Mouse (Mus musculus) myocyte (in vitro differentiated cells): ENCODE results near the gene Rbm44.

Experiments
- CEBPB ChIP-seq: IDR thresholded peaks from 2 replicates; pipeline ENCODE4 v1.6.1; 2011; ENCODE audit warnings: mild to moderate bottlenecking, moderate library complexity; ENCODE audit not compliant: poor library complexity, insufficient read depth, severe bottlenecking
- E2F4 ChIP-seq: IDR thresholded peaks from one replicate; pipeline ENCODE4 v1.6.1; 2011; ENCODE audit warnings: mild to moderate bottlenecking, control low read depth, moderate library complexity; ENCODE audit not compliant: insufficient read depth
- MAX ChIP-seq: IDR thresholded peaks from one replicate; pipeline ENCODE4 v1.6.1; 2011; ENCODE audit warnings: low read depth, mild to moderate bottlenecking, control low read depth
- MYOD1 ChIP-seq, 3 experiments: IDR thresholded peaks; one replicate each; pipeline ENCODE4 v1.6.1; 2011; ENCODE audit warnings: control low read depth in 2 of 3, low read depth in 2 of 3, mild to moderate bottlenecking in 2 of 3, moderate library complexity in 1 of 3; ENCODE audit not compliant: insufficient read length in 2 of 3, control insufficient read depth in 1 of 3
- MYOG ChIP-seq, 3 experiments: IDR thresholded peaks; one replicate each; pipeline ENCODE4 v1.6.1; 2011; ENCODE audit warnings: control low read depth in 2 of 3, low read depth in 2 of 3, mild to moderate bottlenecking in 2 of 3; ENCODE audit not compliant: insufficient read length in 2 of 3, control insufficient read depth in 1 of 3, insufficient read depth in 1 of 3
- POLR2A ChIP-seq: IDR thresholded peaks from one replicate; pipeline ENCODE4 v1.6.1; 2011; ENCODE audit warnings: low read depth, mild to moderate bottlenecking, control low read depth, moderate library complexity; ENCODE audit not compliant: insufficient read length
- POLR2AphosphoS2 ChIP-seq: IDR thresholded peaks from one replicate; pipeline ENCODE4 v1.6.1; 2011; ENCODE audit warnings: low read depth, control low read depth; ENCODE audit not compliant: insufficient read length
- REST ChIP-seq: IDR thresholded peaks from one replicate; pipeline ENCODE4 v1.6.1; 2011; ENCODE audit warnings: mild to moderate bottlenecking, control low read depth, moderate library complexity; ENCODE audit not compliant: insufficient read depth, insufficient read length
- SRF ChIP-seq: IDR thresholded peaks from one replicate; pipeline ENCODE4 v1.6.1; 2011; ENCODE audit warnings: low read depth; ENCODE audit not compliant: control insufficient read depth, insufficient read length
- TCF12 ChIP-seq: IDR thresholded peaks from one replicate; pipeline ENCODE4 v1.6.1; 2011; ENCODE audit warnings: mild to moderate bottlenecking, control low read depth; ENCODE audit not compliant: poor library complexity, insufficient read depth, severe bottlenecking
- USF1 ChIP-seq: IDR thresholded peaks from one replicate; pipeline ENCODE4 v1.6.1; 2011; ENCODE audit warnings: low read depth, mild to moderate bottlenecking, control low read depth, moderate library complexity

- no peak for TF ChIP-seq POLR2A
- no peak for TF ChIP-seq TCF12
- TF ChIP-seq CEBPB = no peak
- no peak for TF ChIP-seq USF1
- peak in 1 of 3 experiments; percentile 44 for TF ChIP-seq MYOD1 (IDR thresholded peaks at IDR 0.05; ENCODE audit: control insufficient read depth in 1 of 3, insufficient read length in 2 of 3, low read depth in 2 of 3)
- no peak for TF ChIP-seq MAX
- TF ChIP-seq POLR2AphosphoS2 = no peak
- TF ChIP-seq E2F4 = no peak
- no peak for TF ChIP-seq REST
- TF ChIP-seq SRF = no peak
- no peak for TF ChIP-seq MYOG (IDR thresholded peaks at IDR 0.05; ENCODE audit: control insufficient read depth in 1 of 3, insufficient read depth in 1 of 3, insufficient read length in 2 of 3, low read depth in 2 of 3)
Measured at GRCm38 (mm10) chr1:91193242-91193641, 48.4 kb downstream of the Rbm44 start.
